Mouse (Mus musculus): ENCODE measurements around the gene Cideb.

GRCm38 (mm10) chr14:55767519-55768414, 9.5 kb upstream of the Cideb start:
- no peak for TF ChIP-seq CTCF (conservative IDR thresholded peaks at IDR 0.05; ENCODE audit: low read length)
- no peak for TF ChIP-seq NANOG (IDR thresholded peaks at IDR 0.05; ENCODE audit: borderline replicate concordance, low read length)
- no peak for TF ChIP-seq POU5F1 (IDR thresholded peaks at IDR 0.05; ENCODE audit: borderline replicate concordance, low read length)
